Mouse (Mus musculus) midbrain, embryonic 12.5 days (tissue): ENCODE measurements around the gene Kcnab2. TPM values are rescaled to one million over a fixed set of nuclear protein-coding genes. Genes with fewer than 3 reads are reported as not detected.
A peak's percentile ranks its signal among the peaks of the same experiment; 100 is the strongest.

Experiments used
- ATAC-seq: fragments of 200-750 bp; cut with Nextera tagmentation; 2 replicates; pipeline ENCODE4 v1.8.0; 2017; ENCODE audit warnings: low read depth, moderate TSS enrichment, moderate library complexity; ENCODE audit not compliant: low FRiP score
- H3K27ac ChIP-seq: fragments of 300-500 bp; sonication (generic); replicated peaks from 2 replicates; pipeline ENCODE4 v1.5.1; 2016; ENCODE audit warnings: mild to moderate bottlenecking
- H3K27me3 ChIP-seq: fragments of 300-500 bp; sonication (generic); 2 replicates; pipeline ENCODE4 v1.6.1; 2016; ENCODE audit warnings: mild to moderate bottlenecking
- H3K36me3 ChIP-seq: fragments of 300-500 bp; sonication (generic); 2 replicates; pipeline ENCODE4 v1.6.1; 2016
- H3K4me1 ChIP-seq: fragments of 300-500 bp; sonication (generic); 2 replicates; pipeline ENCODE4 v1.6.1; 2016
- H3K4me2 ChIP-seq: fragments of 300-500 bp; sonication (generic); replicated peaks from 2 replicates; pipeline ENCODE4 v1.6.1; 2016; ENCODE audit warnings: mild to moderate bottlenecking, moderate library complexity
- H3K4me3 ChIP-seq: fragments of 300-500 bp; sonication (generic); 2 replicates; pipeline ENCODE4 v1.5.1; 2016; ENCODE audit warnings: mild to moderate bottlenecking
- H3K9ac ChIP-seq: fragments of 300-500 bp; sonication (generic); replicated peaks from 2 replicates; pipeline ENCODE4 v1.6.1; 2016; ENCODE audit warnings: mild to moderate bottlenecking, moderate library complexity
- H3K9me3 ChIP-seq: fragments of 300-500 bp; sonication (generic); 2 replicates; pipeline ENCODE4 v1.6.1; 2016; ENCODE audit warnings: mild to moderate bottlenecking
- WGBS: fragments of 180-500 bp; shearing (Covaris S2); methylation state at CpG from one replicate; pipeline ENCODE4 v1.1.7; 2016; 5-methylcytosine and 5-hydroxymethylcytosine counted together
- polyA plus RNA-seq: library from polyadenylated mRNA; unstranded; fragments of >200 nt; fragmentation: Nextera tagmentation; extraction: Ambion mirVana; gene quantifications from 2 replicates; pipeline ENCODE4 v1.2.1, GENCODE M21; 2016

The Kcnab2 gene
- polyA plus RNA-seq, 1 experiment from 2014 or later, result 24.5 TPM

DNA sequence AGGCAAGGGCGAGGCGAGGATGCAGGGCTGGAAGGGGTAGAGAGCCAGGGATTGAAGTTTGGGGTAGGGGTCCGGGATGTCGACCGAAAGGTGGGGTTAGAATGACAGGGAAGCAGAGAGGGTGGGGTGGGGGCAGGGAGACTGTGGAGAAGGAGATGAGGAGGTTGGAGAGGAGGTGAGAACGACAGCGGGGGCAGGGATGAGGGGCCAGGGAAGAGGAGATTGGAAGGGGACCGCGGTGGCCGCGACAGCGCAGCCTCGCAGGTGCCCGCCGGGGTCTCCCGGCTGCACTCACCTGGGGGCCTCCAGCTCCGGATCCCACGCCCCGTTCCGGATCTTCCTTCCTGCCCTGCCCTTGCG is 585 bp downstream of the Kcnab2 start:
- H3K27me3 ChIP-seq, result peaks cover 24% of the 10 kb centered on the region
- H3K4me2 ChIP-seq, result peak overlapping the region; percentile 71
- H3K4me1 ChIP-seq, result peaks cover 19% of the 10 kb centered on the region
- peak overlapping the region; percentile 69 for H3K9ac ChIP-seq
- peaks cover 8% of the 10 kb centered on the region; the same call in 1 of the 2 replicates for H3K9me3 ChIP-seq
- no peak overlapping the region for H3K27ac ChIP-seq
- peak overlapping the region; percentile 70 for H3K4me3 ChIP-seq
- H3K36me3 ChIP-seq, result peaks cover 6% of the 10 kb centered on the region; the same call in 1 of the 2 replicates
- no peak; the same call in 1 of the 2 replicates for ATAC-seq
- WGBS, result under 1% methylated on average over 11 of the region's 21 CpGs

DNA sequence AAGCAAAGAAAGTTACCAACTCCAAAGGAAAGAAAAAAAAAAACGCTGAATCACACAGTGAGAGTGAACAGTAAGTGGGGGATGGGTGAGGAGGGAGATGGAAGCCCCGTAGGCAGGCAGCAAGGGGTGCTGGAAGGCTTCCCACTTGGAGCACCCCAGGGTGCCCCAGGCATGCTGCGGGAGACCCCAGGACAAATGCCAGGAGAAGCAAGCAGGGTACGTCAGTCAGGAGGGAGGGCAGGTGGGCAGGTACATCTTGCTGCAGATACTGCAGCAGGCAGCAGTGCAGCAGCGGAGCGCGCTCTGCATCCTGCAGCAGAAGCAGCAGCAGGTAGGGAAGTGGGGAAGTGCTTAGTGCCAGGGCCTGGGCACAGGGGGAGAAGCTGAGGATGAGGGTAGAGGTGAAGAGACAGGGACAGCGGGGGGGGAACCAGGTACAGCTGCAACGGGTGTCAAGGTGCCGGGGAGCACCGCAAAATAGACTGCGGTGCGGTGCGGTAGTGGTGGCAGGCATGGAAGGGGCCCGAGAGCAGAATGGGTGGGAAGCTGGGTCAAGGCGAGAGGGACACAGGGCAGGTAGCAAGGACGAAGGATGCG is 1.1 kb downstream of the Kcnab2 start, which contains the start of gene Nphp4:
TSS of gene Nphp4 (plus strand) at position 280 of the 597 bp plus-strand sequence.
- no peak for ATAC-seq
- peaks cover 24% of the 10 kb centered on the region for H3K27me3 ChIP-seq
- peak within 1 kb of the TSS; percentile 71 for H3K9ac ChIP-seq
- H3K4me2 ChIP-seq, result peak within 1 kb of the TSS; percentile 71
- H3K9me3 ChIP-seq, result peaks cover 13% of the 10 kb centered on the region; the same call in 1 of the 2 replicates
- H3K4me1 ChIP-seq, result peaks cover 19% of the 10 kb centered on the region
- H3K36me3 ChIP-seq, result peaks cover 9% of the 10 kb centered on the region; the same call in 1 of the 2 replicates
- H3K4me3 ChIP-seq, result peak within 1 kb of the TSS; percentile 70
- 0 out of 2 replicates have a peak within 1 kb of the TSS, but pooled peaks have one; percentile 69 for H3K27ac ChIP-seq
- WGBS, result 2% methylated on average over 18 of the region's 18 CpGs

DNA sequence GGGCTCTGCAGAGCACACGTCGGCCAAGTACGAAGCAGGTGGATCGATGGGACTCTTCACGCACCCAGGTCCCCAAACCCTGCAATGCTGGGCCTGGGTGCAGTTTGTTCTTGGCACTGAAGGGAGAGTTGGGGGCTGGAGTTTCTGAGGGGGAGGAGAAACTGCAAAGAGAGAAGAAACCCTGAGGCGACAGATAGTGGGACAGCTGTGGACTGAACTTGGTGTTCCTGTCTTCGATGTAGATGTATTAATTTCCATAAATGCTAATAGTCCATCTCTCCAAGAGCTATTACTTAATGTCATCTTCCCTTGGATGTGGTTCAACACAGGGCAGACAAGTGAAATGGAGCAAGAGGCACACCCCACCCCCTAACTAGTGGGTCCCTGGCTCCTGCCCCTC is 1.7 kb downstream of the Kcnab2 start:
- peaks cover 16% of the 10 kb centered on the region; the same call in 1 of the 2 replicates for H3K9me3 ChIP-seq
- H3K4me1 ChIP-seq, result peaks cover 19% of the 10 kb centered on the region
- H3K4me3 ChIP-seq, result no peak overlapping the region; the same call in 1 of the 2 replicates
- peak overlapping the region; percentile 71 for H3K4me2 ChIP-seq
- peaks cover 24% of the 10 kb centered on the region for H3K27me3 ChIP-seq
- no peak overlapping the region for H3K27ac ChIP-seq
- H3K9ac ChIP-seq, result no peak overlapping the region
- 85% methylated on average over 7 of the region's 7 CpGs for WGBS
- no peak for ATAC-seq
- peaks cover 9% of the 10 kb centered on the region; the same call in 1 of the 2 replicates for H3K36me3 ChIP-seq

DNA sequence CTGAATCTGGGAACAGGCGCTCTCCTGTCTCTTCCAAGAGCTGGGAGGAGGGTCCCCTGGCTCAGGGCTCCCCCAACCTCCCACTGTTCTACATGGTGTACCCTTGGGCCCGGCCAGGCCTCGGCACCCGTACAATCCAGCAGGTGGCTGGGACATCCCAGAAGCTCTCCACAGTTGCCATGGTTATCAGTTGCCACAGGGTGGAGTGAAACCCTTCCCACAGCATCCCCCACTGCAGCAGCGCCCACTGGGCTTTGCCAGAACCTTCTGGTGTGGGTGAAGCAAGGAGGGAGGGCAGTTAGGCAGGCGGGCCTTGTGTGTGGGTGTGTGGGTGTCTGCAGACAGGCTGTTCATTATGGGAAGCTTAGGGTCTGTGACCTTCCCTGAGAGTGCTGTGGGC is 9.7 kb downstream of the Kcnab2 start:
- Histone ChIP-seq H3K27ac (no peak overlapping the region), H3K4me1 (peaks cover 18% of the 10 kb centered on the region), H3K9me3 (peaks cover 16% of the 10 kb centered on the region; the same call in 1 of the 2 replicates), H3K4me3 (no peak overlapping the region), H3K9ac (no peak overlapping the region), H3K27me3 (0 out of 2 replicates have a peak, but pooled peaks cover 8% of the 10 kb centered on the region), H3K36me3 (0 out of 2 replicates have a peak, but pooled peaks cover 9% of the 10 kb centered on the region), H3K4me2 (no peak overlapping the region)
- no peak for ATAC-seq
- 83% methylated on average over 6 of the region's 6 CpGs for WGBS

DNA sequence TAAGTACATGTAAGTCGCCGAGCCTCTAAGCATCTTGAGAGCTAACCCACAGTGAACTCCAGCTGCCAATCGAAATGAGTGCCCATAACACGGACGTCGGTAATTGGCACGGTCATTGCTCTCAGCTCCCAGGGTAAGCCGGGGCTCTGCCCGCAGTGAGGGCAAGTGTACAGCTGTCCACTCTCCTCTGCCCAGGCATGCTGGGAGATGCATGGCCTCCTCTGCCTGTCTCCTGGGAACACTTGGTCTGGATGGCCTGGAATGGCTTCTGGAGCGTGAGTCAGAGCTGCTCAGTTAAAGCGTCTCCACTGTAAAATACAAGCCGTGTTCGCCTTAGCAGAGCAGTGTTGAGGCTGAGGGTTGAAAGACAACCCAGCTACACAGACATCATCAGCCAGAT is 11.1 kb downstream of the Kcnab2 start:
- no peak overlapping the region for H3K27ac ChIP-seq
- no peak for ATAC-seq
- 92% methylated on average over 13 of the region's 13 CpGs for WGBS

DNA sequence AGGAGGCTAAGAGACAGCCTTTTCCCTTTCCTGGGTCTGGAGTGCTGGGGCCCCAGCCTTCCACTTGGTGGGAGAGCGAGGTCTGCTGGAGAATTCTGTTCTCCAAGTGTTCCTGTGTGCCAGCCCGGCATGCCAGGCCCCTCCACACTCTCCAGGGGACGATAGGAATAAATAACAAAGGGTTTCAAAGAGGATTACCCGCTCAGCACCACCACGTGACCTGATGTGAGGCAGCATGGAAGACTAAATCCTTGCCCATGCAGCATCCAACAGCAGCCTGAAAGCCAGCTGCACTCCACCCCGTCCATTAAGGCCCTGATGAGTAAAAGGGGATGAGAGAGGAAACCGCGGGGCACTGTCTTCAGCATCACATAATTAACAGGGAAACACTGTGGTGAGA is 12.6 kb downstream of the Kcnab2 start:
- H3K27me3 ChIP-seq, result 0 out of 2 replicates have a peak, but pooled peaks cover 8% of the 10 kb centered on the region
- peaks cover 18% of the 10 kb centered on the region for H3K4me1 ChIP-seq
- 0 out of 2 replicates have a peak overlapping the region, but pooled peaks have one; percentile 20 for H3K9ac ChIP-seq
- no peaks in the 10 kb centered on the region for H3K9me3 ChIP-seq
- ATAC-seq, result peak; percentile 87
- H3K27ac ChIP-seq, result peak overlapping the region; percentile 78
- no peak overlapping the region for H3K4me3 ChIP-seq
- no peaks in the 10 kb centered on the region for H3K36me3 ChIP-seq
- WGBS, result 6% methylated on average over 8 of the region's 8 CpGs
- H3K4me2 ChIP-seq, result peak overlapping the region; percentile 34

More for the DNA sequence above, 11.1 kb downstream of the Kcnab2 start:
- Histone ChIP-seq H3K36me3 (no peaks in the 10 kb centered on the region), H3K9me3 (peaks cover 4% of the 10 kb centered on the region; the same call in 1 of the 2 replicates), H3K27me3 (0 out of 2 replicates have a peak, but pooled peaks cover 8% of the 10 kb centered on the region), H3K4me2 (no peak overlapping the region), H3K4me1 (peaks cover 18% of the 10 kb centered on the region), H3K9ac (no peak overlapping the region), H3K4me3 (no peak overlapping the region)

DNA sequence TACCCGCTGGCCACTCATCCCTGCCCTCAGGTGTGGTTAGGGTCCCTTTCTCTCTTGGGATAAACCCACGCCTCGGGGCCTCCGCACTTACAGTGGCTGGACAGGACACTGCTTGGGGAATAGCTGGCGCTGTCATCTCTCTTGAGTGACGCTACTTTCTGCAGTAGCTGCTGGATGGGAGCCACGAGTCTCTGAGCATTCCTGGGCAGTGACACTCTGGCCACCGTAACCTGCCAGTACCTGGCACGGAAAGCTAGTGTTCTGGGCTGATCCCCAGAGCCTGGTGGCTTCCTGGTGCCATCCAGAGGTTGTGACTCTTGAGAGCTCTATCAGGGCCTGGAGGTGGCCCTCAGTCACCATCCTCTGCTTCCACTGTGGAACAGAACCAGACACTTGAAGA is 14.5 kb downstream of the Kcnab2 start:
- 0 out of 2 replicates have a peak, but pooled peaks cover 8% of the 10 kb centered on the region for H3K27me3 ChIP-seq
- ATAC-seq, result no peak
- no peak overlapping the region for H3K4me3 ChIP-seq
- H3K9me3 ChIP-seq, result no peaks in the 10 kb centered on the region
- no peaks in the 10 kb centered on the region for H3K36me3 ChIP-seq
- H3K4me2 ChIP-seq, result no peak overlapping the region
- H3K9ac ChIP-seq, result no peak overlapping the region
- 90% methylated on average over 9 of the region's 9 CpGs for WGBS
- peaks cover 18% of the 10 kb centered on the region for H3K4me1 ChIP-seq
- no peak overlapping the region for H3K27ac ChIP-seq

DNA sequence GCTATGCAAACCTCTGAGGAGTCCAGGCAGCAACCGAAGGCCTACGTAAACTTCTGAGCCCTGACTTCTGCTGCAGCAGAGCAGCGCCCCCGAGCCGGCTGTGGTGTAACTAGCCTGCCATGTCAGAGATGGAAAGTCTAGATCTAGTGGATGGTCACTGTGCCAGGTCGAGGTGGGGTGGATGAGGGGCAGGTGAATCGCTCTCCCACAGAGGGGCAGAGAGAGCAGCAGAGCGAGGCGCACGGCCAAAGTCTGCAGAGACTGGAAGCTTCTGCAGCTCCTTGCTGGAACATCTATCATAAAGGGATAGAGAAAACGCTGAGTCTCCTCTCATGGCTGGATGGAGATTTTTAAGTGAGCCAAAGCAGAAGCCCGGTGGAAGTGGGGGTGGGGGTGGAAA is 15.2 kb downstream of the Kcnab2 start:
- Histone ChIP-seq H3K27me3 (0 out of 2 replicates have a peak, but pooled peaks cover 8% of the 10 kb centered on the region), H3K4me2 (no peak overlapping the region), H3K9ac (no peak overlapping the region), H3K9me3 (no peaks in the 10 kb centered on the region), H3K4me3 (no peak overlapping the region), H3K4me1 (peaks cover 18% of the 10 kb centered on the region), H3K36me3 (no peaks in the 10 kb centered on the region), H3K27ac (no peak overlapping the region)
- no peak for ATAC-seq
- 88% methylated on average over 12 of the region's 12 CpGs for WGBS

DNA sequence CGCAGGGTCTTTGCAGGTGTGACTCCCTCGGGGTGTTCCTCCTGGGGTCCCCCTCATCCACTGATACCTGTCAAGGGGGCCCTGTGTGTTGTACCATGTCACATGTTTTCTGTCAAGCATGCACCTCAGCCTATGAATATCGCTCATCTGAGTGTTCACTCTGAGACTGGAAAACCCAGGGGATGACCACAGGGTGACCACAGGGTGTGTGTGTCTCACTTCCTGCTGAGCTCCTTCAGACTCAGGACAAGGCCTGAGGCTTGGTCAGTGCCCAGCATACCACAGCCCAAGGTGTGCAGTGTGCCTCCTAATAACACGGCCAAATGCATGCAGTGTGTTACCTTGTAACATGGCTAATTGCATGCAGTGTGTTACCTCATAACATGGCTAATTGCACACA is 20.0 kb downstream of the Kcnab2 start:
- WGBS, result 94% methylated on average over 4 of the region's 4 CpGs

DNA sequence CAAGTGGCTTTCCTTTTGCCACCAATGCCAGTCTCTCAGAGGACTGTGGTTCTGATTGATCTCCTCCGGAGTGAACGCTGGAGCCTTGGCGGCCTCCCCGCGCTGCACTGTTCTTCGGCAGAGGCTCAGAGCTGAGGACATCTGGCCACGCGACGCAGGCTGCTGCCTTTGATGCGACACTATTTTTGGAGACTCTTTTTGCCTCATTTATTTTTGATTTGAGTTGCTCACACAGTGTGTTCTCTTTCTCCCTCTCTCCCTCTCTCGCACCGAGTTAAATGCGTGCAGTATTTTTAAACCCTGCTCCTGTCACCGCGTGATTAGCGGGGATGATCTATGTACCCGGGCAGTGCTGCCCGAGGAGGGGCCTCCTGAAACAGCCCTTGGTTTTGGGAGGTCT is 21.1 kb downstream of the Kcnab2 start:
- 90% methylated on average over 18 of the region's 18 CpGs for WGBS
- no peaks in the 10 kb centered on the region for H3K36me3 ChIP-seq
- no peak overlapping the region for H3K9ac ChIP-seq
- H3K27ac ChIP-seq, result no peak overlapping the region
- no peaks in the 10 kb centered on the region for H3K9me3 ChIP-seq
- no peaks in the 10 kb centered on the region for H3K27me3 ChIP-seq
- H3K4me2 ChIP-seq, result no peak overlapping the region
- peaks cover 11% of the 10 kb centered on the region for H3K4me1 ChIP-seq
- no peak for ATAC-seq
- no peak overlapping the region for H3K4me3 ChIP-seq

More for the DNA sequence above, 20.0 kb downstream of the Kcnab2 start:
- no peak for ATAC-seq
- H3K36me3 ChIP-seq, result no peaks in the 10 kb centered on the region
- H3K9me3 ChIP-seq, result no peaks in the 10 kb centered on the region
- H3K9ac ChIP-seq, result no peak overlapping the region
- no peaks in the 10 kb centered on the region for H3K27me3 ChIP-seq
- H3K4me2 ChIP-seq, result no peak overlapping the region
- H3K4me3 ChIP-seq, result no peak overlapping the region
- H3K4me1 ChIP-seq, result peaks cover 10% of the 10 kb centered on the region
- H3K27ac ChIP-seq, result no peak overlapping the region

DNA sequence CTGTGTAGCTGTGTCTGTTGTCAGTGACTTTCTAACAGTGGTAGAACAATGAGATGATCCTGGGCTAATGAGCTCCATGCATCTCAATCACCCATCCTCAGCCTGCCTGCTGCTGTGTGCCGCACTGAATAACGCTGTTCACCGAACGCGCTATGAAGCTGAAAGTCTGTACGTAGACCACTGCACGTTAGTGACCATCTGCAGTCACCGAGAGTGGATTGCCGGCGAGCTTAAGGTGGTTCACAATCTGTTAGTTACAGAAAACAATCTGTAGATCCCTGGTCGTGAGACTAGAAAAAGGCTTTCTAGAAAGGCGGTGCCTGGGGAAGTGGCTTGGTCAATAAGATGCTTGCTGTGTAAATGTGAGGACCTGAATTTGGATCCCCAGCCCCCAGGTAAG is 23.5 kb downstream of the Kcnab2 start:
- peaks cover 11% of the 10 kb centered on the region for H3K4me1 ChIP-seq
- no peak for ATAC-seq
- no peak overlapping the region for H3K27ac ChIP-seq
- H3K4me2 ChIP-seq, result no peak overlapping the region
- H3K4me3 ChIP-seq, result no peak overlapping the region
- no peaks in the 10 kb centered on the region for H3K9me3 ChIP-seq
- 83% methylated on average over 12 of the region's 12 CpGs for WGBS
- H3K27me3 ChIP-seq, result no peaks in the 10 kb centered on the region
- H3K9ac ChIP-seq, result no peak overlapping the region
- H3K36me3 ChIP-seq, result no peaks in the 10 kb centered on the region

DNA sequence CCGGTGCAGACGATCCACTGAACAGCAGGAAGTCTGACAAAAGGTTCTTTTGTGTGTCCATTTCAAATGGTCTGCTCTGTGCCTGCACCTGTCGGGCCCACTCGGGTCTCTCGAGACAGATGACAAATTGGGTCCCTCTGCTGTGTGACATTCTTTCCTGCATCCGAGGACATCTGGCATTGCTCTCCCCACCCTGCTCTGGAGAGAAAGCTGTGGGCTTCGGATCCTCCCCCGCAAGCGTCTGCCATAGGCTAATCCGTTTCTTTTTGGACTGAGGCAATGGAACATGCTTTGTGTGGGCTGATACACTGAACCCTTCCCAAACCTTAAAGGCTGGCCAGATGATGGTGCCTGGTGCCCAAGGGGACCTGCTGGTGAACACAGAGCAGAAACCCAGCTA is 24.6 kb downstream of the Kcnab2 start:
- Histone ChIP-seq H3K9ac (no peak overlapping the region; the same call in 1 of the 2 replicates), H3K4me3 (no peak overlapping the region), H3K27me3 (no peaks in the 10 kb centered on the region), H3K27ac (peak overlapping the region; percentile 58), H3K36me3 (no peaks in the 10 kb centered on the region), H3K4me1 (peaks cover 11% of the 10 kb centered on the region), H3K9me3 (no peaks in the 10 kb centered on the region), H3K4me2 (no peak overlapping the region)
- 45% methylated on average over 10 of the region's 10 CpGs for WGBS
- ATAC-seq, result 0 out of 2 replicates have a peak, but pooled peaks have one; percentile 34
